Mouse (Mus musculus) hindbrain, postnatal 0 days (tissue): Measurements from ENCODE around the gene Inpp5d. TPM values are rescaled to one million over a fixed set of nuclear protein-coding genes. Genes with fewer than 3 reads are reported as not detected.

Experiments used
- ATAC-seq: fragments of 200-750 bp; cut with Nextera tagmentation; 2 replicates; pipeline ENCODE4 v1.8.0; 2017; ENCODE audit warnings: mild to moderate bottlenecking, moderate TSS enrichment, moderate library complexity
- DNase-seq: peaks from one replicate; pipeline ENCODE4 v3.0.0-alpha.2; 2015; ENCODE audit warnings: low spot score
- H3K27ac ChIP-seq: fragments of 300-500 bp; sonication (generic); 2 replicates; pipeline ENCODE4 v1.5.1; 2014; ENCODE audit warnings: mild to moderate bottlenecking
- H3K27me3 ChIP-seq: fragments of 300-500 bp; sonication (generic); 2 replicates; pipeline ENCODE4 v1.6.1; 2014; ENCODE audit warnings: low read length, mixed read lengths; ENCODE audit not compliant: insufficient read depth
- H3K36me3 ChIP-seq: fragments of 300-500 bp; sonication (generic); 2 replicates; pipeline ENCODE4 v1.6.1; 2014; ENCODE audit warnings: low read length, mixed read lengths; ENCODE audit not compliant: insufficient read depth
- H3K4me1 ChIP-seq: fragments of 300-500 bp; sonication (generic); 2 replicates; pipeline ENCODE4 v1.6.1; 2014; ENCODE audit warnings: antibody characterized with exemption, low read length, mixed read lengths; ENCODE audit not compliant: insufficient read depth
- H3K4me2 ChIP-seq: fragments of 300-500 bp; sonication (generic); 2 replicates; pipeline ENCODE4 v1.6.1; 2014; ENCODE audit warnings: low read depth, mild to moderate bottlenecking, low read length, moderate library complexity, mixed read lengths
- H3K4me3 ChIP-seq: fragments of 300-500 bp; sonication (generic); 2 replicates; pipeline ENCODE4 v1.5.1; 2014; ENCODE audit warnings: low read length
- H3K9ac ChIP-seq: fragments of 300-500 bp; sonication (generic); replicated peaks from 2 replicates; pipeline ENCODE4 v1.6.1; 2014; ENCODE audit warnings: mild to moderate bottlenecking, low read length, moderate library complexity, mixed read lengths
- H3K9me3 ChIP-seq: fragments of 300-500 bp; sonication (generic); 2 replicates; pipeline ENCODE4 v1.6.1; 2016; ENCODE audit warnings: low read length, mixed read lengths
- CTCF ChIP-seq: IDR thresholded peaks from 2 replicates; pipeline ENCODE4 v1.5.1; 2016; ENCODE audit warnings: antibody characterized with exemption, control low read depth, low read depth
- WGBS: fragments of 180-500 bp; shearing (Covaris S2); extraction: QIAGEN DNeasy Blood & Tissue Kit; methylation state at CpG from one replicate; pipeline ENCODE4 v1.1.7; 2014; 5-methylcytosine and 5-hydroxymethylcytosine counted together
- polyA plus RNA-seq: library from polyadenylated mRNA; unstranded; fragments of >200 nt; fragmentation: Nextera tagmentation; extraction: Ambion mirVana; gene quantifications from 2 replicates; pipeline ENCODE4 v1.2.1, GENCODE M21; 2015
- total RNA-seq: library from RNA; depleted of rRNA; stranded (reverse); fragments of >200 nt; gene quantifications from 2 replicates; pipeline ENCODE4 v1.2.3, GENCODE M21; 2014

Inpp5d gene
- total and polyA plus RNA-seq, 2 experiments from 2014 or later = 2.1 to 7.4 TPM

DNA sequence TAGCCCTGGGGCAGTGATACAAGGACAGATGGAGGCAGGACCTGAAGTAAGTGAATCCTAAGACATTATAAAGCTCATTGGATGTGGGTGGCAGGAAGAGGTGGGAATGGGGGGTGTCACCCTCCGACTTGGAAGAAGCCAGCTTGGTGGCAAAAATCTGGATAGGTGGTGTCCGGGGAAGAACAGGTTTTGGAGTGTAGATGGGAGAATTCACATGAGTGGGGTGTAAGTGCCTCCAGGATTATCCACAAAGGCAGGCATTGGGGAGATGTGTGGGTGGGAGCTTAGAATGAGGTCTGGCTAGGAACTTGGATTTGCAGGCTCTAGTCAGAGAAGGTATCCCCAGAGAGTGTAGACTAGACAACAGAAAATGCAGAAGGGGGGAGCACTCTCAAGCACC, 14.8 kb upstream of the Inpp5d start:
- no peak overlapping the region for H3K4me2 ChIP-seq
- DNase-seq (no peak), ATAC-seq (no peak)
- H3K4me3 ChIP-seq = no peak overlapping the region
- no peak overlapping the region for H3K27ac ChIP-seq
- no peaks in the 10 kb centered on the region for H3K9me3 ChIP-seq
- no peaks in the 10 kb centered on the region for H3K36me3 ChIP-seq
- no peaks in the 10 kb centered on the region for H3K27me3 ChIP-seq
- H3K9ac ChIP-seq = no peak overlapping the region
- 95% methylated on average over 2 of the region's 2 CpGs for WGBS
- no peak for TF ChIP-seq CTCF
- H3K4me1 ChIP-seq = no peaks in the 10 kb centered on the region

DNA sequence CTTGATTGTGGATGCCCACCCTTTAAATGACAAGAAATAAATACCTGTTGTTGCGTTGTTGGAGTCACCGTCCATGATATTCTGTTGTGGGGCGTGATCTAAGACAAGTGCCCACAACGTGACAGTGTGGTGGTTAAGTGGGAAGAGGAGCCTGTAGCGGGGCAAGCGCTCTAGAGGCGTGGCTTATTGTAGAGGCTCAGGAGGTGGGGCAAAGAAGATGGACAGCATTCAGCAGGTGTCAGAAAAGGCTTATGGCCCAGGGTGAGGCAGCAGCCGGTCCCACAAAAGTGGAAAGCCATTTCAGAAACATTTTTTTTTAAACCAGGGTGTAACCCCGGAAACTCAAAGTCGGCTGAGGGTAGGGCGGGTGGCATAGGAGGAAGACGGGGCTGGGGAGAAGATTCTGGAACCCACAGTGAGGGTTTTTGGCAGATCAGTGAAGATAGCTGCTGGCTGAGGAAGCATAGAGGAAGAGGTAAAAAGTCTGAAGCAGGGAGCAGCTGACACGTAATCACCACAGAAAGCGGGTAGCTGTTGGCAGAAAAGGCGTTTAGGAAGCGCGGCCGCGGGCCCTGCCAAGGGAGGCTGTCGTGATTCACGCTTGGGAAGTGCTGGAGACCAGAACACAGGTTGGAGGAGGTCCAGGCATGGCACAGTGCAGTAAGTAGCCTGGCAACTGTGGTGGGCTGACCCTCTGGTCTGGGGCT, 12.6 kb upstream of the Inpp5d start:
- ATAC-seq = peak; percentile 95
- Histone ChIP-seq H3K9ac (no peak overlapping the region), H3K27ac (peak overlapping the region; percentile 42; the same call in 1 of the 2 replicates), H3K36me3 (no peaks in the 10 kb centered on the region), H3K9me3 (no peaks in the 10 kb centered on the region), H3K4me2 (0 out of 2 replicates have a peak overlapping the region, but pooled peaks have one; percentile 19), H3K4me3 (no peak overlapping the region), H3K4me1 (no peaks in the 10 kb centered on the region), H3K27me3 (no peaks in the 10 kb centered on the region)
- peak; percentile 91 for DNase-seq
- TF ChIP-seq CTCF = no peak
- WGBS = 47% methylated on average over 21 of the region's 21 CpGs

DNA sequence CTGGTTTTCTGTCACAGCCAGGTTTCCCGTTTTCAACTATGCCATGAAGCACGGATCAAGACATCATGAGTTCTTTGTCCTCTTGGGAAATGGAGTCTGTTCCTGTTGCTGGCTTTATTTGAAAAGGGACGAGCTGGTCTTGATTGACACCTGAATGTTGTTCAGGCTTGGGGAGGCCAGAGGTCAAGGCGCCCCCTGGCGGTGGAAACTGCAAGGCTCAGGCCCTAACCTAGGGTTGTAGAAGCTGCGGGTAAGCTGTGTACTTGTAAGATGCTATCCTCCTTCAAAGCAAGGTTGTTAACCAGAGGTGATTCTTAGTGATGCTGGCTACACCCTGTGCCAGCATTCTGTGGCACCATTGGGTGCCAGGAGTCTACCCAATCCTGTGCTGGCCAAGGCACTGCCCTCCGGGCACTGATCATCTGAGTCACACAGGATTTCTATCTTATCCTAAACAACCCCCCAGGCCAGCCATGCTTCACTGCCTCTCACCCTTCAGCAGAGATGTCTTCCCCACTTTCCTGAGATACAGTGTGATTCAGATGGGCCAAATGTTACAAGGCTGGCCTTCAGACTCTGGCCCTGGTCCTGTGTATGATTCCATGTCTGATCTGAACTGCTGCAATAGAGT, 11.6 kb upstream of the Inpp5d start:
- no peak for ATAC-seq
- H3K27ac ChIP-seq = no peak overlapping the region
- no peak overlapping the region for H3K4me3 ChIP-seq
- no peak overlapping the region for H3K4me2 ChIP-seq
- H3K9ac ChIP-seq = no peak overlapping the region
- WGBS = 27% methylated on average over 7 of the region's 7 CpGs
- DNase-seq = peak; percentile 53
- no peaks in the 10 kb centered on the region for H3K36me3 ChIP-seq
- peak; percentile 76 for TF ChIP-seq CTCF
- no peaks in the 10 kb centered on the region for H3K4me1 ChIP-seq
- H3K27me3 ChIP-seq = no peaks in the 10 kb centered on the region
- H3K9me3 ChIP-seq = no peaks in the 10 kb centered on the region

DNA sequence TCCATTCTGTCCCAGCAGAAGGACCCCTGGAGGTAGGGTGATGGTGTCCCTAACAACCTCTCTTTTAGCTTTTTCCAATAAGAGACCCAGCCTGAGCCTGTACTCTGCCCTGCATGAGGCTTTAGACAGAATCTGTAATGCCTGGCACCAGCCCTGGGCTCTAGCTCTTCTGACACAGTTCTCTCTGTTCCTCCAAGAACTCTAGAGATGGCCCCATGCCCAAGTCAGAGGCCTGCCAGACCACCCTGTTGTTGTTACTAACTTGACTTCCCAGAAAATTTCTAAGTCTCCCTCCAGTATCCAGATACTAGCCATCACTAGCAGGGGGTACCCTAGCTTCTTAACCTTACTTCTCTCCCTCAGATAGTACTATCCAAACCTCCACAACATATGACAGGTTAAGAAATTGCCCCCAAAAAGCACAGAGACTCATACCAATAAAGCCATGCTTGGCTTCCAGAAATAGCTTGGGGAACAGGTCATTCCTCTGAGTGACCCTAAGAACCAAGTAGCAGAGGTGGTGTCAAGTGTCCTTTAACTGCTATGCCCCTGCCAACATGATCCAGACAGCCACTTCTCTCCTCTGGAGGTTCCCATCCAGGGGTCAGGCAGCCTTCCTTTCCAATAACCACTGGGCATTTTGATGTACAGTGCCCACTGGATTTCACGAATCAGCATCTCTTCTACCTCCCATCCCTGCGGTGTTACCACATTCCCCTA, 5.4 kb upstream of the Inpp5d start:
- ATAC-seq (no peak; the same call in 1 of the 2 replicates), DNase-seq (peak; percentile 47)
- H3K27ac ChIP-seq = no peak overlapping the region
- no peaks in the 10 kb centered on the region for H3K27me3 ChIP-seq
- no peaks in the 10 kb centered on the region for H3K36me3 ChIP-seq
- H3K4me3 ChIP-seq = no peak overlapping the region
- no peaks in the 10 kb centered on the region for H3K9me3 ChIP-seq
- no peaks in the 10 kb centered on the region for H3K4me1 ChIP-seq
- no peak overlapping the region for H3K9ac ChIP-seq
- WGBS = 83% methylated on average over 2 of the region's 2 CpGs
- H3K4me2 ChIP-seq = no peak overlapping the region
- TF ChIP-seq CTCF = no peak

DNA sequence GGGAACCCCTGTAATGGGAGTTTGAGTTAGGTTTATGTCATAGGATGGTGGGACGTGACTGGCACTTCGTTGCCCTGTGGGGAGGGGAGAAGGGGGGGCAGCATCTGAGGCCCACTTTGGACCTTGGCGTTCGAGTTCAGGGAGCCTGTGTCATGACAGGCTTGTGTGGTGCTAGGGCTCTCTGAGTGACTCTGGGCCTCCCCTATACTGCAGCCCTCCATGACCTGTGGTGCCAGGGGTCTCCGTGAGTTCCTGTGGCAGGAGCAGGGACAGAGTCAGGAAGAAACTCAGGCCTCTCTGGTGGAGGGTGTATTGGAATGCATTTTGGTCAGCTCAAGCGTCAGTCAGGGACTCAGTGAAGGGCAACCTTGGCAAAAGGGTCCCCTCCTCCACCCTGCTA, 581 bp downstream of the Inpp5d start:
- H3K4me2 ChIP-seq = peak overlapping the region; percentile 23; the same call in 1 of the 2 replicates
- H3K4me3 ChIP-seq = 0 out of 2 replicates have a peak overlapping the region, but pooled peaks have one; percentile 6

DNA sequence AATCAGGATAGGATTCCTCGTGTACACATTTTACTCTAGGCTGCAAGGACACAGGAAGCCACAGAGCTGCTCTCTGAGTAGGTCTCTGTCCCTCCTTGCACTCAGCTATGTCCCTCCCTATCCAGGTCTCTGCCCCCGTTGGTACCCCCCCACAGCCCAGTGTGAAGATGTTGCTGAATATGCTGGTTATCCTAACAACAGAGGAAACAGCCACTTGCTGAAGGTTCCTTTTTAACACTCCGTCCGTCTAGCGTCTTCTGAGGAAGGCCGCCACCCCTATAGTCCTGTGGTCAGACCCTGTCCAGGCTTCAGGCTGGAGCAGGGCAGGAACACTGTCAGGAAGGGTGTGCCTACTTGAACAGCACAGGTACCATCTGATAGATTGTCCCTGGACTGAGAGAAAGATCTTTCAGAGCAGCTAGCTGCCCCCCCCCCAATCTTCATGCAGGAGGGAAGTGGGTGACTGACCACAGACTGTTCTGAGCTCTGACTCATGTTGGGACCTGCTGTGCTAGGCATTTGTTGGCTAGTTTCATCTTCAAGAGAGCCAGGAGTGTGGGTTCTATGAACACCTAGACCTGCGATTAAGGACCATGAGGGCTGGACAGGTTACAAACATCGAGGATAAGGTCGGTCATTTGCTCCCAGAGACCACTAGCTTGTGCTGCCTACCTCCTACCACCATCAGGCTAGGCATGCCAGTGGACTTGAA, 1.2 kb downstream of the Inpp5d start:
- Histone ChIP-seq H3K9ac (no peak overlapping the region), H3K36me3 (no peaks in the 10 kb centered on the region), H3K27me3 (no peaks in the 10 kb centered on the region), H3K4me1 (no peaks in the 10 kb centered on the region; the same call in 1 of the 2 replicates), H3K27ac (peak overlapping the region; percentile 49), H3K4me3 (no peak overlapping the region), H3K9me3 (no peaks in the 10 kb centered on the region), H3K4me2 (0 out of 2 replicates have a peak overlapping the region, but pooled peaks have one; percentile 23)
- WGBS = 86% methylated on average over 9 of the region's 9 CpGs
- DNase-seq (no peak), ATAC-seq (no peak)
- TF ChIP-seq CTCF = no peak

More for the DNA sequence above, 581 bp downstream of the Inpp5d start:
- Histone ChIP-seq H3K9me3 (no peaks in the 10 kb centered on the region), H3K4me1 (no peaks in the 10 kb centered on the region; the same call in 1 of the 2 replicates), H3K27ac (peak overlapping the region; percentile 49; the same call in 1 of the 2 replicates), H3K36me3 (no peaks in the 10 kb centered on the region), H3K9ac (no peak overlapping the region), H3K27me3 (no peaks in the 10 kb centered on the region)
- no peak for ATAC-seq
- no peak for TF ChIP-seq CTCF
- 81% methylated on average over 6 of the region's 6 CpGs for WGBS
- DNase-seq = no peak
